In genomic region chr11:56728204-56729002, GRCm38 (mm10) we compare ENCODE assay signal across 11 mouse cellular contexts.
DNase-seq lines count a peak whose midpoint lies in the region; ATAC-seq and TF ChIP-seq lines count a peak whose summit lies in the region.
"Had no signal": no experiment of that assay in that cellular context is flagged by ENCODE, and none has a peak within 500 bp of the region (broad histone marks: within the 10 kb centered on the region; RNA-seq: fewer than 3 reads in every experiment).

No protein-coding gene starts in this region.

- H3K4me2 ChIP-seq in forebrain, postnatal 0 days (ENCODE audit: low read depth), result no peak overlapping the region
- H3K4me2 ChIP-seq: intestine, embryonic 15.5 days had no signal

- no peak for ATAC-seq in forebrain, postnatal 0 days
- ATAC-seq: intestine, embryonic 15.5 days had no signal

- peak; percentile 31 for DNase-seq in kidney, postnatal 10 days
- DNase-seq in kidney, adult 11 months, result no peak
- peak; percentile 55 for DNase-seq in heart, adult 8-10 months (ENCODE audit: low spot score)
- peak; percentile 15 for DNase-seq in heart, postnatal 4 days
- DNase-seq in lung, postnatal 25 days (ENCODE audit: low spot score), result peak; percentile 36
- no peak for DNase-seq in forebrain, postnatal 0 days
- DNase-seq in T-cell, adult 2 months (ENCODE audit: low spot score), result no peak
- DNase-seq: cerebellum, adult 11 months; midbrain, embryonic 14.5 days had no signal

- H3K9me3 ChIP-seq in forebrain, postnatal 0 days (ENCODE audit: low read length), result no peaks in the 10 kb centered on the region
- H3K9me3 ChIP-seq: intestine, embryonic 15.5 days; limb, embryonic 10.5 days had no signal

- no peak overlapping the region for H3K4me3 ChIP-seq in forebrain, postnatal 0 days (ENCODE audit: low read depth, low read length)
- H3K4me3 ChIP-seq: intestine, embryonic 15.5 days; limb, embryonic 10.5 days had no signal

- no peaks in the 10 kb centered on the region for H3K4me1 ChIP-seq in forebrain, postnatal 0 days (ENCODE audit: insufficient read depth)
- H3K4me1 ChIP-seq: intestine, embryonic 15.5 days; limb, embryonic 10.5 days had no signal

- H3K9ac ChIP-seq in forebrain, postnatal 0 days, result no peak overlapping the region
- H3K9ac ChIP-seq: intestine, embryonic 15.5 days had no signal

- H3K27ac ChIP-seq in forebrain, postnatal 0 days (ENCODE audit: low read depth, low read length), result no peak overlapping the region
- H3K27ac ChIP-seq: intestine, embryonic 15.5 days; limb, embryonic 10.5 days had no signal

- no peaks in the 10 kb centered on the region for H3K27me3 ChIP-seq in forebrain, postnatal 0 days (ENCODE audit: insufficient read depth, low read length)
- H3K27me3 ChIP-seq: intestine, embryonic 15.5 days had no signal

- no peaks in the 10 kb centered on the region for H3K36me3 ChIP-seq in forebrain, postnatal 0 days (ENCODE audit: insufficient read depth)
- H3K36me3 ChIP-seq: intestine, embryonic 15.5 days; limb, embryonic 10.5 days had no signal

- 71% methylated on average over 6 of the region's 6 CpGs for WGBS in forebrain, postnatal 0 days

- TF ChIP-seq CTCF in forebrain, postnatal 0 days (IDR thresholded peaks at IDR 0.05; ENCODE audit: low read depth), result no peak

Comparison
In these comparisons a context has a peak if more than half of its experiments do, and no peak if none do; other contexts are left out.
1. DNase-seq: peak in kidney, postnatal 10 days (single experiment), heart, adult 8-10 months (single experiment), heart, postnatal 4 days (single experiment) and lung, postnatal 25 days (single experiment); none in kidney, adult 11 months (single experiment), forebrain, postnatal 0 days (single experiment) and T-cell, adult 2 months (single experiment).